In the genomic region with DNA sequence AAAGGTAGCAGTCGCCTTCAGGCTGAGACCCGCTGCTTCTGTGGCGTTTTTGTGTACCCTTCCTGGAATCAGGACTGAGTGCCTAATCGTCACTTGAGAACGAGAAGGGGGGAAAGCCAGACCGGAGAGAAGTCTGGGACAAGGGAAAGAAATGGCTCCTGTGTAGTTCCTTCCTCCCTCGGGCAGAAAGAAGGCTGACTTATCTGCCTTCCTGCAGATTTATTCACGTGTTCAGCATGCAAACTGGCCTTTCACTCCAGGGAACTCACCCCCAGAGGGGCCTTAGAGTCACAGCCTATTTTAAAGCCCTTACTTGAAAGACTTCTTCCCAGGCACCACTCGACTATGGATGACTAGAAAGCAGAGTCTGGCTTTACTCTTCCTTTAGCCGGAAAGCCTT, we compare ENCODE assay signal across 9 mouse cellular contexts. TPM values are rescaled to one million over a fixed set of nuclear protein-coding genes. Genes with fewer than 3 reads are reported as not detected.
DNase-seq lines count a peak whose midpoint lies in the region; ATAC-seq lines count a peak whose summit lies in the region.
"Had no signal": no experiment of that assay in that cellular context is flagged by ENCODE, and none has a peak within 500 bp of the region (broad histone marks: within the 10 kb centered on the region; RNA-seq: fewer than 3 reads in every experiment).

No protein-coding gene starts in this region.

- no peak for DNase-seq in heart, embryonic 10.5 days (ENCODE audit: low spot score)
- no peak for DNase-seq in heart, postnatal 25 days (ENCODE audit: low spot score)
- DNase-seq in MEL-GATA-1-ER (ENCODE audit: extremely low read depth, low read depth) = peak; percentile 62
- peak; percentile 89 for DNase-seq in midbrain, embryonic 11.5 days (ENCODE audit: low spot score, missing footprints)
- no peak for DNase-seq in urinary bladder, postnatal 25 days (ENCODE audit: low spot score)
- no peak for DNase-seq in frontal cortex, postnatal 36 days (ENCODE audit: low spot score in 2 of 2)
- DNase-seq: kidney, adult 8-10 months had no signal

- H3K9me3 ChIP-seq in heart, embryonic 10.5 days = no peaks in the 10 kb centered on the region
- H3K9me3 ChIP-seq in hindbrain, embryonic 13.5 days = no peaks in the 10 kb centered on the region
- H3K9me3 ChIP-seq in midbrain, embryonic 11.5 days (ENCODE audit: control insufficient read depth, low read length) = no peaks in the 10 kb centered on the region

- intact Hi-C loops in heart, postnatal 25 days (cut with DNase I) = loop anchor here (2.0 kb wide), 2 partner anchors 39 to 69 kb away; no protein-coding TSS in a partner anchor

- no peaks in the 10 kb centered on the region for H3K36me3 ChIP-seq in heart, embryonic 10.5 days
- H3K36me3 ChIP-seq in hindbrain, embryonic 13.5 days = no peaks in the 10 kb centered on the region
- no peaks in the 10 kb centered on the region for H3K36me3 ChIP-seq in midbrain, embryonic 11.5 days (ENCODE audit: control insufficient read depth, insufficient read depth, low read length)

- H3K4me3 ChIP-seq in heart, embryonic 10.5 days = peak overlapping the region; percentile 97; the same call in 1 of the 2 replicates
- no peak overlapping the region for H3K4me3 ChIP-seq in hindbrain, embryonic 13.5 days
- no peak overlapping the region for H3K4me3 ChIP-seq in midbrain, embryonic 11.5 days (ENCODE audit: low read depth, low read length)

- ATAC-seq in hindbrain, embryonic 13.5 days (ENCODE audit: low FRiP score) = no peak
- ATAC-seq in midbrain, embryonic 11.5 days (ENCODE audit: low FRiP score) = no peak
- ATAC-seq in inflammation-experienced regulatory T-cells, adult 6 months = no peak

- 10% methylated on average over 10 of the region's 10 CpGs for whole genome bisulfite sequencing in heart, embryonic 10.5 days
- 14% methylated on average over 10 of the region's 10 CpGs for WGBS in hindbrain, embryonic 13.5 days
- 11% methylated on average over 10 of the region's 10 CpGs for WGBS in midbrain, embryonic 11.5 days

- peak overlapping the region; percentile 98 for H3K27ac ChIP-seq in heart, embryonic 10.5 days
- H3K27ac ChIP-seq in hindbrain, embryonic 13.5 days = peak overlapping the region; percentile 40; the same call in 1 of the 2 replicates
- H3K27ac ChIP-seq in midbrain, embryonic 11.5 days (ENCODE audit: low read depth, low read length) = no peak overlapping the region; the same call in 1 of the 2 replicates

- H3K4me2 ChIP-seq in hindbrain, embryonic 13.5 days = peak overlapping the region; percentile 96; the same call in 1 of the 2 replicates
- H3K4me2 ChIP-seq in midbrain, embryonic 11.5 days = peak overlapping the region; percentile 93; the same call in 1 of the 2 replicates

- no peak overlapping the region; the same call in 1 of the 2 replicates for H3K9ac ChIP-seq in hindbrain, embryonic 13.5 days
- H3K9ac ChIP-seq in midbrain, embryonic 11.5 days (ENCODE audit: low read length) = peak overlapping the region; percentile 42

- no peaks in the 10 kb centered on the region for H3K27me3 ChIP-seq in heart, embryonic 10.5 days (ENCODE audit: insufficient read depth, poor library complexity, severe bottlenecking)
- H3K27me3 ChIP-seq in hindbrain, embryonic 13.5 days = peaks cover 27% of the 10 kb centered on the region
- H3K27me3 ChIP-seq in midbrain, embryonic 11.5 days (ENCODE audit: control insufficient read depth, insufficient read depth, low read length) = peaks cover 9% of the 10 kb centered on the region

- H3K4me1 ChIP-seq in heart, embryonic 10.5 days = peaks cover 39% of the 10 kb centered on the region
- H3K4me1 ChIP-seq in hindbrain, embryonic 13.5 days (replicated peaks) = peaks cover 38% of the 10 kb centered on the region
- H3K4me1 ChIP-seq in midbrain, embryonic 11.5 days (ENCODE audit: control insufficient read depth, insufficient read depth, low read length) = peaks cover 9% of the 10 kb centered on the region

RNA-seq across cellular contexts. Expression of a gene that starts 1.3 kb away (rescaled TPM):
- polyA plus RNA-seq in heart, embryonic 10.5 days (2016; fragmentation: Nextera tagmentation; extraction: Ambion mirVana) = 19.6 and 21.1 TPM in 2 replicates
- 100 to 1,000 TPM; 146 to 157 TPM for total RNA-seq in heart, postnatal 25 days (2021)
- polyA plus RNA-seq in hindbrain, embryonic 13.5 days (2015; fragmentation: Nextera tagmentation; extraction: Ambion mirVana) = 5.2 and 5.3 TPM in 2 replicates
- polyA plus RNA-seq in midbrain, embryonic 11.5 days (2014; fragmentation: Nextera tagmentation; extraction: Ambion mirVana) = 5.9 and 6.0 TPM in 2 replicates
- 1 to 10 TPM; 6.1 to 6.8 (median 6.2) TPM for polyA plus RNA-seq in inflammation-experienced regulatory T-cells, adult 6 months (2017; shearing (Covaris generic))

Comparison
In these comparisons a context has a peak if more than half of its experiments do, and no peak if none do; other contexts are left out.
1. DNase-seq: peak in MEL-GATA-1-ER (single experiment) and midbrain, embryonic 11.5 days (single experiment); none in heart, embryonic 10.5 days (single experiment), heart, postnatal 25 days (single experiment), urinary bladder, postnatal 25 days (single experiment) and frontal cortex, postnatal 36 days (0 of 2).